Mouse (Mus musculus) embryo, embryonic 10 days (tissue): ENCODE measurements at regions not wholly inside any gene's neighbourhood (a gene's known extent, or its start where the extent isn't known, plus 50 kb on each side); places are given as distances from the start of the nearest gene placed in this dataset.

Experiments used
- DNase-seq: peaks from one replicate; pipeline ENCODE4 v3.0.0-alpha.2; 2015; ENCODE audit warnings: low spot score

DNA sequence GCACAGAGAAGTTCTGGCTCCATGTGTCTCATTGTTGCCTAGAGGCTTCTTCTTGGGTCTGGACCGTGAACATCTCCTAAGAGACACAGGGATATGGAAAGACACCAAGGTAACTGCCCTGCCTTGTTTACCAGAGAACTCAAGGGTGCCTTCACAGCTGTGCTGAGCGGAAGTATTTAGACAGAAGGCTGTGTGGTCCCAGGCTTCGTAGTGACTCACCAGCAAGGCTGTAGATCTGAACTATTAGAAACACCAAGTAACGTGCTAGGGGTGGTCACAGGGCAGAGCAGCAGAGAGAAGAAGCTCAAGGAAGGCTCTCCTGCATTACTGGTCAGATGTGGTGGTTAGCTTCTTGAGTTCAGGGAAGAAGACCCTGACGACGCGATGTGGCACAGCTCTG lies 51.6 kb upstream of the Lpp start:
- no peak for DNase-seq

DNA sequence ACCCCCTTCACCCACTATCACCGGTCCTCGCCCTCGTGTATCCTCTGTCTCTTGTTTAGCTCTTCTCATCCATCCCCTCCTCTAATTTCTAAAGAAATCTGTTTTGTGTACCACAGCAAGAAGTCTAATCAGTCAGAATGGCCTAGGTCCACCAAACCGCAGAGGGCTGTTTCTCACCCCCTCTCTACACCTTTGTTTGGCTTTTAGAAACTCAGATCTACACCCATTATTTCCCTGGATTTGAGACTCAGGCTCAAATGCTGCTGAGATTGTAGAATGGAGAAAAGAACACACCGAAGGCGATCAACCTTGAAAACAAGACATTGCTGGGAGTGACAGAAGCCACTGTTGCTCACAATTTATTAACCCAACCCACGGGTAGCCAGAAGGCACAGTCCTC lies 52.7 kb upstream of the Lpp start:
- DNase-seq, result no peak

DNA sequence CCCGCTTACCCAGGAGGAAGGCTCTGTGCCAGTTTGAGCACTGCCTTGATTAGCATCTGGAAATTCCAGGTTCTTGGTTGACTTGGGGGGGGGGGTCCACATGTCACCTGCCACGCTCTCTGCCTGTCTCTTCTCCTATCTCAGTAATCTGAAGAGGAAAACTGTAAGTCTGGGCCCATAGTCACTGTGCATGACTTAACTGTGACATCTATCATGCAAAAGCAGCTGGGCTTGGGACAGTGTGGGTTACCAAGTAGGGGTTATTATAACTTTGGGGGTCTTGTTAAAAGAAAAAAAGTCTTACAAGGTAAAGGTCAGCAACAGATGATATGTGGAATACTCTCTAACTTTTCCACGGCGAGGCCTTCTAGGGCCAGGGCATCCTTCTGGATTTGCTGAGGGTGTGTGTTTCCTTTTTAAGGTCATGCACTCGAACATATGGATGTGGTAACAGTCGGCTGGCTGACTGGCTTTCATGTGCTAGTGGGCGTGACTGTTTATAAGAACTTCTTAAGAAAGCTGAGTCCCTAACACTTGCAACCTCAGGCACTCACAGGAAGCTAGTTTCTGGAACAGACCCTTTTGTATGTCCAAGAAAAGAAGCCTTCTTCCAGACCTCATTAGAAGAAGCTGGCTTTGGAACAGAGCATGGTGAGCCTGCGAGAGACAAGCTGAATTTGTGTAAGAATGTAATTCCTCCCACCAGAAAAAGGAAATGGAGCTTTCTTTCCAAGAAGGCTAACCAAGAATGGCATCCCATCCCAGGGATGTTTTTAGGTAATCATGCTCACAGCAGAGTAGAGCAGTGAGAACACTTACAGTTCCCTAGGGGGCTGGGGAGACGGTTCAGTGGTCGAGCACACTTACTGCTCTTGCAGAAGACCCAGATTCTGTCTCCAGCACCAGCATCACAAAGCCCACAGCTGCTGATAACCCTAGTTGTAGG lies 53.7 kb upstream of the Lpp start:
- peak; percentile 70 for DNase-seq

- DNase-seq, result no peak
Measured at GRCm38 (mm10) chr16:24338404-24338803, 54.9 kb upstream of the Lpp start.

DNA sequence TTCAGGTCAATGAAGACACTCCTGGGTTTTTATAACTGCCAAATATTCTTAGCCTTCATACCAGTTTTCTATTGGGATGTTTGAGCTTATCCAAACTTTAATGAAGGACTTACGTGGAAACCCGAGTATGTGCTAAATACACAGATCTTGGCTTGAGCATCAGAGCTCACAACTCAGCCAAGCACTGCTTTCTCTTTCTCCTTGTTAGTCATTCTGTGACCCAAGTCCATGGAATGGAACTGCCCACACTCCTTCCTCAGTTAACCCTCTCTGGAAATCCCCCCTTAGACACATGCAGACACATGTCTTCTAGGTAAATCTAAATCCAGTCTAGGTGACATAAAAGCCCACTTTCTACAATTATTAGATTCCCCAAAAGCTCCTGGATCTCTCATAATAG lies 58.9 kb upstream of the Lpp start:
- DNase-seq, result no peak

- no peak for DNase-seq
Measured at GRCm38 (mm10) chr16:24331446-24332020, 61.8 kb upstream of the Lpp start.

DNA sequence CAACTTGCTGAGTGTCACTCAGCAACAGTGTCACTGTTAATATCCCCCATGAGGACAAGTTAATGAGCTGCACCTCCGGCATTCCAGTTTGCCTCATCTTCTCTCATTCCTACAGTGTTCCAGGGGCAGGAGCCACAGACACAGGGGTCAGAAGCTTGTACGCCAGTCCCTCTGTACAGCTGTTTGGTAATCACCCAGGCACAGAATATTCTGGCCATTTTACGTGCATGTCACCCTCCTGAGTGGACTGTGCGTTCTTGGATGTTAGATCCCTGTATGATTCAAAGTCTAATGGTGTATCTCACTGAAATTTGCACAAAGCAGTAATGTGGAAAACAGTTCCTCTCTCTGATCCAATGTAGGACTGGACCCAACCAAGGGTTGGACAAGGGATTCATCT lies 66.7 kb upstream of the Lpp start:
- DNase-seq, result no peak

GRCm38 (mm10) chr16:24326046-24326445 lies 67.3 kb upstream of the Lpp start:
- no peak for DNase-seq

- DNase-seq, result no peak
Measured at GRCm38 (mm10) chr16:24324917-24325316, 68.4 kb upstream of the Lpp start.

DNA sequence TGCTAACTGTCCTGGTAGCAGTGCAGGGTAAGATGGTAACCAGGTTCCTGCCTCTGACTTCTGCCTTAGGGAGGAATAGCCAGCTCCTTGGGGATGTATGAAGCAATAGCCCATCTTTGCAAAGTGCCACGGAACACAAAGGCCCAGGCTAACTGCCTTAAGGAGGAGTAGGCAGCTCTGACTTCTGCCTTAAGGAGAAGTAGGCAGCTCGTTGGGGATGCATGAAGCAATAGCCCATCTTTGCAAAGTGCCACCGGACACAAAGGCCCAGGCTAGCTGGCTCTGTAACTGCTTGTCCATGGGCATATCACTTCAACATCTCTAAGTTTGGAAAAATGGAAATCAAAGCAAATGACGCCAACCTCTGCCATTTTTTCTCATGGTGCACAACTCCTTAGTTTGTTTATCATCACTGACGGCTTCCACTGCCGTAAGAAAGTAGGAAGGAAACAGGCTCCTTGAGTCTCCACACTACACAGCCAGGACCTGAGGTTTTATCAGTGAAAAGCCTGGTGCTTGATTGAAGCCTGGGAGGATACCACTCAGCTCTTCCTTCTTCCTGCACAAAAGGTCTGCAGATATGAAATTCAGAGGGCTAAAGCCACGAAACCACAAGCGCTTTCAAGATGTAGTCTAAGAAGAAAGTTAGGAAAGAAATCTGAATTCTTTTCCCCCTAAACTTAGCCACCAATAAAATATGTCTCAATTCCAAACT lies 74.4 kb upstream of the Lpp start:
- DNase-seq, result no peak

GRCm38 (mm10) chr16:24313544-24314326 lies 79.6 kb upstream of the Lpp start:
- no peak for DNase-seq

DNA sequence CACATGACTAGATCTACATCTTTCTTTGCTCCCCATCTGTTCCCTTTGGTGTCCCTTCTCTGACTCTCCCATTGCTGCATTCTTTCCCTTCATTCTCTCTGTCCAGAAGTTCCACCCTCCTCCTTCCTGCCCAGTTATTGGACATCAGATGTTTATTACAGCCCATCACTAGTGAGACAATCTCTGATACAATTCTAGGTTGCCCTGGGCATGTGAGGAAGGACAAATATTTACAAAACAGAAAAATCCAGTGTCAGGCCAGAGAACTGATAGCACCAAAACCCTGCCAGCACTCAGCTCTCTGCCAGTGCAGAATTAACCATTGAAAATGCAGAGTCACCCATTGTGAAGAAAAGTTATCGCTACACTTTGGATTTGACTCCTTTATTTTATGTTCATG lies 87.9 kb upstream of the Lpp start:
- no peak for DNase-seq

- no peak for DNase-seq
Measured at GRCm38 (mm10) chr16:24296790-24297189, 96.5 kb upstream of the Lpp start.

- no peak for DNase-seq
Measured at GRCm38 (mm10) chr16:24295626-24296440, 97.5 kb upstream of the Lpp start.

DNA sequence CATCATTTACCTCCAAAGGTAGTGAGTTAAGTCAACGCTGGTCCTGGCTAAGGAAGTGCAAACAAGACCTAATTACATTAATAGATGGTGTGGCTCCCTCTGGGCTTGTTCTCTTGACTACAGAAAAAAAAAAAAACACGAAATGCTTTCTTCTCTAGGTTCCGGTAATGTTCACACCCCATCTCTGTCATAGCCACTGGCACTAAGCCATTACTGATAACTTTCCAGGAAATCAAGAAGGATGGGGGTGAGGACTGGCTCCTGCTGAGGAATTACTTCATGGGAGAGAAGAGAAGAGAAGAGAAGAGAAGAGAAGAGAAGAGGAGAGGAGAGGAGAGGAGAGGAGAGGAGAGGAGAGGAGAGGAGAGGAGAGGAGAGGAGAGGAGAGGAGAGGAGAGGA lies 109.1 kb upstream of the Lpp start:
- no peak for DNase-seq

GRCm38 (mm10) chr16:24282194-24282683 lies 111.1 kb upstream of the Lpp start:
- peak; percentile 48 for DNase-seq

- no peak for DNase-seq
Measured at GRCm38 (mm10) chr16:24281561-24281960, 111.7 kb upstream of the Lpp start.

- no peak for DNase-seq
Measured at GRCm38 (mm10) chr16:24277857-24278256, 115.5 kb upstream of the Lpp start.

DNA sequence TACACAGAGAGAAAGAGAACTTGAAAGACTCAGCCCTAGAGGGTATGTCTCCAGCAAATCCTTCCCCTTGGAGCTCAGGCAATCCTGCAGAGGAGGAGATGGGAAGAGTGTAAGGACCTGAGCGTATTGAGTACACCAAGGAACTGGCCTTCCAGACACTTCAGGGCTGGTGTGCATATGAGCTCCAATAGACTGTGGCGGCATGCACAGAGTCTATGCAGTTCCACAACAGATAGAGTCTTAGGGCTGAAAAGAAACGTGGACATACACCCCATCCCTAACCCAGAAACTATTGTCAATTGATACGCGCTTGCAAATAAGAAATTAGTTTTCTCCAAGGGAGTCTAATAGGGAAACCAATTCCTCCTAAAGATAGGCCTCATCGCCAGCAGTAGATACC lies 130.6 kb upstream of the Lpp start:
- no peak for DNase-seq

DNA sequence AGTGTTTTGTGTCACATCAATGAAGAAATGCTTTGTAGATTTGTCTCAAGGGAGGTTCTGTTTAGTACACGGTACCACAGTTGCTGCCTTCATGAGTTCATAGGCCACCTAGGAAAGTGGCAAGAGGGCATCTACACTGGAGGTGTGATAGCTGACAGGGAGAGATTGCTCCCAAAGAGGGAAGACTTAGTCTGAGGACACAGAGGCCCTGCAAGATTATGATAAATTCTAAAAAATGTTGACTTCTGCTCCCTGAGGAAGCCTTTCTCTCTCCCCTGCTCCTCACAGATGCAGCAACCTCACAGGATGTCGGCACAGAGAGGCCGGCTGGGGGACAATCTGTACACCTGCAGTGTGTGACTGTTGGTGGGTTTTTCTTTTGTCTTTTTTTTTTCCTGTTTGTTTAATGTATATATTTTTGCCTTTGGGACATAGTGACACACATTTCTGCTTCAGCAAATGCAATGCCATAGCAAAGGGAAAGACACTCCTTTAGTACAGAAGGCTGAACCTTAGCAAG lies 133.5 kb upstream of the Lpp start:
- DNase-seq, result no peak

GRCm38 (mm10) chr16:24258991-24259390 lies 134.3 kb upstream of the Lpp start:
- no peak for DNase-seq
